Mouse (Mus musculus) testis, postnatal 14 days (tissue): ENCODE results near the gene Gm12216.

Source experiments
- DNase-seq: peaks from one replicate; pipeline ENCODE4 v3.0.0; 2021; ENCODE audit warnings: low spot score

The Gm12216 gene

DNA sequence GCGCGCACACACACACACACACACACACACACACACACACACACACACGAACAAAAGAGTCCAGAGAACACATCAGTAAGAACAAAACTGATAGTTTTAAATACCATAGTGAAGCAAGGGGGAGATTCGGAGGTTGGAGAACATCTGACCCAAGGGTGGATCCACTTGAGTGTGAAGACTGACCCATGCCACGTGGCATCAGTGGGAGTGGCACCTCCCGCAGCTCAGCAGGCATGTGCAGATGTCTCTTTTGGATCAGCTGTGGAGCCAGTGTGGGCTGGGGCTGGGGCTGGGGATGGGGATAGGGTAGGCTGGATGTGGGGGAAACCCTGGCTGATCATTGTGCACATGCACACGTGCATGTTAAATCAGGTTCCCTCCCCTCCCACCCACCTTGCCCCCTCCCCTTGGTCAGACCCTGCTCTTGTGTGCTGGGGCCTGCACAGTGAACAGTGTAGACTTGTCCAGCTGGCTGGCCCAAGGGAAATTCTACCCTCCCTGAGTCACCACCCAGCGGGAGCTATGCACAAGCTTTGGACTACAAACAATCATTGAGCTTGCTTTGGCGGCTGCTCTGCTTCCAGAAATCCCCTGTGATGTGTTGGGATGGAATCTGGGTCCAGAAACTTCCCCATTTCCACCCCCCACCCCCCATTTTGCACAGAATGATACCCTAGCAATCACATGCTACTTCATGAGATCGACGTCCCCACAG lies 37.7 kb downstream of the Gm12216 start:
- no peak for DNase-seq

DNA sequence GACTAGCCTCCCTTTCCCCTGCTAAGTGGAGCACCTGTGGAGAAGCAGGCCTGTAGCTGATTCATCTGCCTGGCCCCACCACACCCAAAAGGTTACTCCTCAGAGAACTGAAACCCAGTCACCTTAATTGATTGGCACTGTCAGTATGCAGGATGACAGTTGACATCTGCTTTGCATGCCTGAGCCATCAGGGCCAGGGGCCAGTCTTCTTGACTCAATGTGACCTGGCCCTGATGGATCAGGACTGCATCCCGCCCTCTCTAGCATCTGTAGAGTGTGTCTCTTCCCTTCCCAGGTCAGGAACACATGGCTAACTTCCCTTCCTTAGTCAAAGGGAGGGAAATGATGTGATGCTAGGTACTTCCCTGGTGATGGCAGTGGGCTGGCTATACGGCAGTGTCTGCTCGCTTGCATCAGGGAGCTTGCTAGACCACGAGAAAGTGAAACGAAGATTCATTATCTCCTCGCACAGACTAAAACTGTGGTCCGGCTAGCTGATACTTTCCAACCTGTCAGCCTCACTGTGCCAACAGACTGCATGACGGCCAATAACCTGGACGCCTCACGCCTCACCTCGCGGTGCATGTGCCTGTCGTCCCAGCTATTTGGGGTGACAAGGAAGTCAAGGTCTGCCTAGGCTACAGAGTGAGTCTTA lies 38.4 kb downstream of the Gm12216 start:
- DNase-seq = no peak

DNA sequence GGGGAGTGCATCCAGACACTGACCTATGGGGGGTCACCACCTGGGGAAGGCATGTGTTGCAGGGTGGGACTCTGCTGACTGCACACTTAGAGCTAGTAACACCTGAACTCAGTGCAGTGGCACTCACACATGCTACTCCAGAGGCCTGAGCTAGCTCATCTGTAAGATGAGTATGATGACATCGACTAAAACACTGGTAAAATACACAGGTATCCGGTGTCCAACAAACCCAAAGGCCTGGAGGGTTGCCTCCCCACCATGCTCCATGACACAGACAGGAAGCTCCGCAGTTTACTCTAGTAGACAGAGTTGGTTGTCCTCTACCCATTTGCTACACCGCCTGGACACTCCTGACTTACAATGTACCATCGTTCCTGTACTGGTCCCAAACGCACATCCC lies 39.5 kb downstream of the Gm12216 start:
- DNase-seq = no peak

DNA sequence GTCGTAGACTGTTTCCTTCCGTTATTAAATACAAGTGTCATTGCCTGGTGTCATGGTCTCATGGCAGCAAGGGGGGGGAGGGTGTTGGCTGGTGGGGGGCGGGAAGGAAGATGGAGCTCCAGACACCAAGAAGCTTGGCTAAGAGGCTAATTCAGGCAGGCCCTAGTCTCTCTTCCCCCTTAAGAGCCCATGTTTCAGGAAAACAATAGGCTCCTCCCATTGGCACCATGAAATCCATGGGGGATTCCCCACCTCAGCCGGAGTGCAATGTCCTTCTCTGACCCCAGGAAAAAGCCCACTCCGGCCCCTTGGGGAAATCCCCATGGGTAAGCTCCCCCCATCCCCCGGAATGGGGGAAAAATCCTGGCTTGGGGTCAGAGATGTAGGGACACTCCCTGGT lies 40.3 kb downstream of the Gm12216 start:
- no peak for DNase-seq

DNA sequence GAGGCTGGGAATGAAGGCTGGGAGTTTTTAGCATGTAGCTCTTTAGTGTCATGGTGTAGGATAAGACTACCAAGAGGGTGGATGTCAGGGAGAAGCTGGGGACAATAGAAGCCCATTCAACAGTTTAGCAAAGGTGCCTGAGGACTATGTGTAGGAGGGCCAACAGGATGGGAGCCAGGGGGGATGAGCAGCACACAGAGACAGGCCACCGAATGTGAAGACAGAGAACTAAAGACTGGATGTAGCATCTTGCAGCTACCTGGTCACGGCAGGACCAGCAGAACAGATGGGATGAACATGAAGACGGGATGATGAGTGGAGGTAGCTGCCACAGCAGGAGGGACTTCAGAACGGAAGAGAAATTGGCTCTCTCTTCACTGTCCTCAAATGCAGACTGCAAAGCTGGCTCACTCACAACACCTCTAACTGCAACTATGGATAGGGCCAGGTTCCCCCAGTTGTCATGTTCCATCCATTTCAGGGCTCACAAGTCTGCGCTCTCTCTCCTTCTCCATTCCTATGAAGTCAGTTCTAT lies 42.1 kb downstream of the Gm12216 start:
- DNase-seq = no peak

DNA sequence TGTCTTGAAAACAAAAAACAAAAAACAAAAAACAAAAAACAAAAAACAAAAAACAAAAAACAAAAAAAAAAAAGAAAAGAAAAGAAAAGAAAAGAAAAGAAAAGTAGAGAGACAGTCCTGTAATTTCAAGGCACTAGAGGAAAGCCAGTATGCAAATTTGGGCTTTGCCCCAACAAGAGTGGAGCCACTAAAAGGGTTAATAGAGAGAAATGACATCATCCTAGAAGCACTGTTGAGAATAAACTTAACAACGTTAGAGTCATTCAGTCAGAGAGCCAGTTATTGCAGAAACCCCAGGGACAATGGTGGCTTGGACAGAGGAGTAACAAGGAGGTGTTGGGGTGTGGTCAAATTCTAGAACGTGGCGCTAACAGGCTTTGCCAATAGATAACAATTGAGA lies 44.2 kb downstream of the Gm12216 start:
- no peak for DNase-seq

DNA sequence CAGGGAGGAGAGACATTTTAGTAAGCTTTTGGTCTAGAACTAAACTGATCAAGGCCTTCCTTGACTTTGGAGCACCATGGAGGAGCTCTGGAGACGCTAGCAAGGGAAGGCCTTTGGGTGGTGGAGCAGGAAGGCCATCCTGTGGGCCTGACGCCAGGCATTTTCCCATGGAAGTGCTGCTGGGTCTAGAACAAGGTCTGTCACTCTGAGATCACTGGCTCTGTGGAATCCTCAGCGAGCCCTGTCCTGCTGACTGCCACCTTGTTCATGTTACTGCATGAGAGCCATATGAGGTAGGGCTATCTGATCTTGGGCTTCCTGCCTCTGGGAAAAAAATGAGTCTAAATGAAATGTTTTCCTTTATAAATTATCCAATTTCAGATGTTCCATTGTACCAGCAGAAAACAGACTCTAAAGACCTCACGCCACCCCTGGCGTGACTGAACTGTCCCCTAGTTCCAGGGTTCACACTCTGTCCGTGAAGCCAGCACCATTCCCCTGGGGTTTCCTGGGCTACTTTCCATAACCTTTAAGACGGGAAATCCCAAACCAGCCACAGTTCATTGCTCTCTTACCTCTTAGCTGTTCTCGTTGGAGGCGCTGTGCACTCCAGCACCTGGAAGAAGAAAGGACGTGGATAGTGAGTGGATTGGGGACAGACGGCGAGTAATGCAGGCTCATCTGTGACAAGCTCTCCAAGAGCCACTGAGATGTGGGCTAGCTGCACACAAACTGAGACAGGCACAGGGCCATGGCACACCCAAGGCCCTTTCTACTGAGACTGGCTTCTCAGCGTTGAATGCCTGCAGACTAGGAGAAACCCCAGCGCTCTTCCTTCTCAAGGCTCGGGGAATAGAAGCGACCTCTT lies 45.8 kb downstream of the Gm12216 start:
- no peak for DNase-seq

DNA sequence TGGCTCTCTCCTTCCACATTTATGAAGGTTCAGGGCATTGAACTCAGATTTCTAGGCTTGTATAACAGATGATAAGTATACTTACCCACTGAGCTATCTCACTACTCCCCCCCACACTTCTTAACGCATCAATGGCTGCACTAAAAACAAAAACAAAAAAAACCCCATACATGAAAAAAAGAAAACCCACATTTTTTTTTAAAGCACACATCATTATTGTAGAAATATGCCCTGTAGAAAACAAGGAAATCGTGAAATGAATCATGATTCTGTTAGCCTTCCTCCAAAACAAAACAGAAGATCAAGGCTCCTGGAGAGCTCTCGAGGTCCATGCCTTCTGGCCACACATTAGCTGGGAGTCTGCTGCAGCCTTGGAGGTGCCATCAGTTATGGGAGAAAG lies 47.7 kb downstream of the Gm12216 start:
- DNase-seq = no peak

DNA sequence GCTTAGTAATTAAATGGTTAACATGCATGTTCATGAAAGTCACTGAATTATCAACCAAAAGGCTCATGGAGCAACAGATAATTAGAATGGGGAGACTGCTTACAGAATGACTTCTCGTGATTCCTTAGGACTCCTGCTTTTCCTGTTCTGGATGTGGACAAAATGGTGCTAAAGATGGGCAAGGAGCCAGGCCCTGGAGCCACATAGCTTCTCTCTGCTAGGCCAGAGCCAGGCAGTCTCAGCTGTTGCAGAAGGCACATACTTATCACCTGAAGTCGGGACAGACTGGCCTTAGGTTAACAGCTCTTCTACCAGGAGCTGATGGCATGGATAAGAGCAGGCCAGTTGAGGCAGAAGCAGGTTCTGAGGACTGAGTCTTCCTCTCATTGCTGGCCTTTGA lies 48.3 kb downstream of the Gm12216 start:
- DNase-seq = peak; percentile 33

DNA sequence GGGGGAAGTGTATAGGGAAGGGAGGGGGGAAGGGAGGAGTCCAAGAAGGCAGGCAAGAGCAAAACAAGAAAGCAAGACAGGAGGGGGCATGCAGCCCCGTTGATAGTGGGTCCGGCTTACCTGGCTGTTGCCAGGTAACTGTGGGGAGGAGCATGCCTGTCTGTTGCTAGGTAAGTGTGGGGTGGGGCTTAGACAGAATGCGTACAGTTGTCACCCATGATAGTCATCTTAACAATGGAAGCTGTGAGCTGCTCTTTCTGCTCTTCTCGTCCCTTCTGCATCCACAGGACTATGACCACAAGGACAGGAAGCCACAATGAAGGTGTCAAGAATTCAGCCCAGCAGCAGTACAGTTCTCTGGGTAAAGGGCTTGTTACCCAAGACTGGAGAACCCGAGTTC lies 48.9 kb downstream of the Gm12216 start:
- DNase-seq = no peak

DNA sequence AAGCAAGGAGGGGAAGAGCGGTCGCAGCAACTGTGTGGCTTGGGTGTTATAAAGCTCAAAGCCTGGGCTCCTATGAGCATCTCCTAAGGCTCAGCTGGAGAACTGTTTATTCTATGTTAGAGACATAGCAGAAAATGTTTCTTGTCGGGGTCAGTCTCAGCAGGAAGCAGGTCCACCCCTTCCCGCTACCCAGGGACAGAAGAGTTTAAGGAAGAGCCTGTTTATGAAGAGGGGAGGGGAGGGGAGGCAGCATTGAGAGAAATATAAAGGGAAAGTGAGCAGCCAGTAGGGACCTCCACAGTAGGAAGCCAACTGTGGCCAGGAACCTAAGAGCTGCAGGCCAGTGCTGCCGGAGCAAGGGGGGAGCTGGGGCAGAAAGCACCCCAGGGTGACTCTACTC lies 49.7 kb downstream of the Gm12216 start:
- no peak for DNase-seq

DNA sequence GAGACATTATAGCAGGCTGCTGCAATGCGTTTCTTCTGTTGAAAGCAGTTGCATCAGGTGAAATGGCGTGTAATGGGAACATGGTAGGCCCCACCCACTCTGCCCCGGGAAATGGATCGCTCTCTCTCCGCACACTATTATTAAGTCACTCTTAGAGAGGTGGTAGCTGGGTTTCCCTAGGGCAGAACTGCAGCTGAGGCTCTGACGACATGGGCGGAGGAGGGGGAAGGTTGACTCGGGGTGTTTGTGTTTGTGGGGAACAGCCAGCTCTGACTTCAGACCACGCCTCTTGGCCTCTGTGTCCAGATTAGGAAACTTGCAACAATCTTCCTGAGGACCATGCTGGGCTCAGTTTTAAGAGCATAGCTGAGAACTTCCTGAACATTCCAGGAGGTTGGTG lies 53.3 kb downstream of the Gm12216 start:
- no peak for DNase-seq

DNA sequence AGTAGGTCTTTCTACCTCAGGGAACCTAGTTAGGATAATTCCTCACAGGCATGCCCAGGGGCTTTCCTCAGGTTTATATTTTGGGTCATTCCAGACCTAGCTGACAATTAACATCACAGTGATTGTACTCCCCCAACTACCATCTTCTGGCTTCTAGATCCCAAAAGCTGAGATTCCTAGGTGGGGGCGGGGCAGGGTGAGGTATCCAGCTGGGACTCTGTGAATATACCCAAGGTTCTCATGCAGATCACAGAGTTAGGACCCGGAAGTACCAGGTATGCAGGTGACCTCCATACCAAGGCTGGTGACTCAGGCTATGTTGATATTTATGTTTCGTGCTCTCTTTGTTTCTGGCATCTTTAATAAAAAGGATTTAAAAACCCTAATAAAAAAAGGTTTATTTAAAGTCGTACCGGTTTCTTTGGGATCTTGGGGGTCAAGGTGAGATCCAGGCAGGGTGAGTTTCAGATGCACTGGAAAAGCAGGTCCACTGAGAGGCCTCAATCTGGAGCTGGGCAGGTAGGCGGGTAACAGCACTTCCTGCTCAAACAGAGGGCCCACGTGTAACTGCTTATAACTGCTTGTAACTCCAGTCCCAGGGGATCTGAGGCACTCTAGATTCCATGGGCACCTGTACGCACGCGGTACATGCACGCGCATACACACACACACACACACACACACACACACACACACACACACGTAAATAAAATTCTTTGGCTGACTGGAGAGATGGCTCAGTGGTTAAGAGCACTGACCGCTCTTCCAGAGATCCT lies 54.3 kb downstream of the Gm12216 start:
- DNase-seq = no peak

DNA sequence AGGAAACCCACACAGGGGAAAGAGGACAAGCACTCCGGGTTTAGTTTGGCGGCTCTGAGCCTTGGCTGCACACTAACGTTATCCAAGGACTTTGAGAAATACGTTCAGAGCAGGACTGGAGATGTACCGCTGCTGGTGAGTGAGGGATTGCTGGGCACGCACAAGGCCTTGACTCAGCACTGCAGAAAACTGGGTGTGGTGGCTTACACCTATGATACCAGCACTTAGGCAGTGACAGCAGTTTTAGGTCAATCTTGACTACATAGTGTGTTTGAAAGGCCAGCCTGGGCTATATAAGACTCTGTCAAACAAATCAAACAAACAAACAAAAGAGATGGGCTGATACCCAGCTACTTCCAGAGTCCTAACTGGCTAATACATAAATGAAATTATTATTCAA lies 55.6 kb downstream of the Gm12216 start:
- DNase-seq = no peak

DNA sequence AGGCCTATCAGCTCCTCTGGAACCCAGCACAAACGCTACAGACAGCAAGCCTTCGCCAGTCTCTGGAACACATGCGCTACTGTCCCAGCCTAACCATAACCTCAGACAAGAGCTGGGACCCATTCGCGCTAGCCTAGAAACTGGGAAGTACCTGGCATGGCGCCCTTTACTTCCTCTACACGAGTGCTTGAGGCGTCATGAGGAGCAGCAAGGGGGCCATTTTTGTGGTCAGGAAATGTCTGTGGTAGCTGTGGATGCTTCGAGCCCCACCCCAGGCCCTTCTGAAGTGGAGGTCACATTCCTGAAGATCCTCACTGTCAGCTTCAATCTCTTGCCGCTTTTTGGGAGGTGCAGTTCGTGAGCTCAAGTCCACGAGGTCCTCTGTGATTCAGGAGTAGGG lies 56.0 kb downstream of the Gm12216 start:
- DNase-seq = no peak

DNA sequence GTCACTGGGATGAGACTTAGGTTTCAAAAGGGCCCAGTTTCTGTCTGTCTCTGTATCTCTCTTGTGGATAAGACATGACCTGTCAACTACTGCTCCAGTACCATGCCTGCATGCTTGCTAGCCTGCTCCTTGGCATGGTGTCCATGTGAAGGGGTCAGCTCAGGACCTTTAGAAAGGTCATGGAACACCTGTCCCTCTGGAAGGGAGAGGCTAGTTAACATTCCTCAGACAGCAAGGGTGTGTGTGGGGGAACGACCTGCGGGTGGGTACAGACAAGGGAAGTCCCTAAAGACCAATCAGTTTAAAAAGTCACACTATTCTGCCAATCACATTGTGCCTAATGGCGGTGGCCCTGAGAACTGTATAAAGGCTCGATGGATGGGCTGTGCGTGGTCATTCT lies 58.1 kb downstream of the Gm12216 start:
- DNase-seq = no peak

DNA sequence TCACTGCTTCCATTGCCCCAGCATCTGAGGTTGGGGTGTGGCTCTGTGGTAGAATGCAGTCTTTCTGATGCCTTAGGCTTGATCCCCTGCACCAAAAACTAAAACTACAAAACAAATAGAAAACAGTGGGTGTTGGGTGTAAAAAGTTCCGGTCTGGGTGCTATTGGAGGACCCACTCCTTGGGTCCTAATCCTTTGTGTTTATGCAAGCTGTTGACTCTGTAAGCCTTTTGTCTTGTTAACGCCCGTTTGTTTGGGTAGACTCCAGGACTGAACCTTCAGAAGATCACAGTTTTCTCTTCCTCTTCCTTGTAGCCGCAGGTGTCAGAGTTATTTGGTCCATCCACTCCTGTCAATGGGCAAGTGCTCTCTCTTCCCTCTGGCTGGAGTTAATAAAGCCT lies 59.0 kb downstream of the Gm12216 start:
- DNase-seq = no peak

DNA sequence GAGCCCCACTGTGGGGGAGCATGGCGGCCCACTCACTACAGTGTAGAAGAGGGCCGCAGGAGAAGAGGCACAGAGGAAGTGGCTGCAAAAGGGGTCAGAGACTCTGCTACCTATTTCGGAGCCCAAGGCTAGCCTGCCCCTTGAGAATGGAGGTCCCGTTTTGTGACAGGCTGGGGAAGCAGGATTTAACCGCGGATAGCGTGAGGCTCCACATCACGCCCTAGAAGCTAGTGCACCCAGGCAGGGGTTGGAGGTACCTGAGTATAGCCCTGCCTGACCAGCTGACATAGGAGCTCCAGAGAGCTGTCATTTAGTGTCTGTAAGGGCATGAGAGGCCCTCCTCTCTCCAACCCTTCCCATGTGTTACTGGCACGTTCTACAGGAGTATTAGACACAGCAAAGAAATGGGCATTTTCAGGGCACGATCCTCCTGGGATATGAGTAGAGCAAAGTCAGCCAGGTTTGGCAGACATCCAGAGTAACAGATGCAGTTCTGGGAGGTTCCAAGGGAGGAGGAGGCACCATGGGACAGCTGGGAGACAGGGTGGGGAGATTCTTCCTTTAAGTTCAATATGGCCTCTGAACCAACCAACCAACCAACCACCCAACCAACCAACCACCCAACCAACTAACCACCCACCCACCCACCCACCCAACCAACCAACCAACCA lies 60.9 kb downstream of the Gm12216 start:
- DNase-seq = no peak

DNA sequence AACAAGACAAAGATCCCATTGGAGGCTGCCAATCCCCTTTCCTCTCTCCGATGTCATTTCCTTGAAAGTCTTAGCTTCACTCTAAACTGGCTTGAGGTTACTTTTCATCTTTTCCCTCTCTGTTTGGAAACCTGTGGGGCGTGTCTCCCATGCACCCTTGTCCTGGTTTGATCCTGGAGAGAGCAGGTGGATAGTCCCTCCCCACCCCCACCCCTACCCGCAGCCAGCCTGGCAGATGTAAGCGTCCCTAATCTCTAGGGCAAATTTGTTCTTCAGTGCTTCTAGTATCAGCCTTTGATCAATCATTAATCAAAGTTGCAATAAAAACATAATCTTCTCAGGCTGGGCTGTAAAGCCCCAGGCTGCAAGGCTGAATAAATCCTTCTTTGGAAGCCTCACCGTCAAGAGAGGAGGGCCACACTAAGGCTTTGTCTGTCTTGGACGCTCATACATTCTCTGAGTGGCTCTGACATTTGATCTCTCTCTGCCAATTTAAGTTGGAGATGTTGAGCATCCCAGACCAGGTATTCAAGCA lies 61.6 kb downstream of the Gm12216 start:
- DNase-seq = no peak

DNA sequence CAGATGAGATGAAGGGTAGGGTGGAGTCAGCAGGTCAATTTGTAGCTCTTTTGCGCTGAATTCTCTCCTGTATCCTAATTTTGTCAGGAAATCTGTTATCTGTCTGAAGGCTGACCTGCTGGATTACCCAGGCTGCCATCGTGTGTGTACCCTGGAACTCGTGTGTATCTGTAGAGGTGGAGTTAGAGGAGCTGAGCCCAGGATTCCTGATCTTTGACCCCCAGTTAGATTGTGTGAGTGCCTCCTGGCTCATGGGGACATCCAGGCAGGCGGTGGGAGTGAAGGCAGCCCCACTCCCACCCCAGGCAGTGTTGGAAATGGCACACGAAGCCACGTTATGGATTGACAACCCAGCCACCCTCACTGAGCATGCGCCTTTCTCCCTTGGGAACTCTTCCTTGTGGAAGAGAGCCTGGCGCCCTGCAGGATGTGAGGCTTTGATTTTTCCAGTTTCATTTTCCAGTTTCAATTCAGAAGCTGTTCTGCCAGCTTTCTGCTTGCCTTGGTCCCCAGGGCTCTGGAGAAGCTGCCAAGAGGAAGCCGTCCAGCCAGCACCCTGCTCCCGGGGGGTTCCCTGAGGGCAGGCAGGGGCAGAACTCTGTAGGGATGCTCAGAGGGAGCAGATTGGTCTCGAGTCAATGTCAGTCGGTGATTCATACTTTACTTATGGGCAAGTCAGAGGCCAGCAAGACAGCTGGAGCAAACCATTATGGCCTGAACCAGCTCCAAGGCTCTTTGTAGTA lies 62.5 kb downstream of the Gm12216 start:
- peak; percentile 30 for DNase-seq

DNA sequence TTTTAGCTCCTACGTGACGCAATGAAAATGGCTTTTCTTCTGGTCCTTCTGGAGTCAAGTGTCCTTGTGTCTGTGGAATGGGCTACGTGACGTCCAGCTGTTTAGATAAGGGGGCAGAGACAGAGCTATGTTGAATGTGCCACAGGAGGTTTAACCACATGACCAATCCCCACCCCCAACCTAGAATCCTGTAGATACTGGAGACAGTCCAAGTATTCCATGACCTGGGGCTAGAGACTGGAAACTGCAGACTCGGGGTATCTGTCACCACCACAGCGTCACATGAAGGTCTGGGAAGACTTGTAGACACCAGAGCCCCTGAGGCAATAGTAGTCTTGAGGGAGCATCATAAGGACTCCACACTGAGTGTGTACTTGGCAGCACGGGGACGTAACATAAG lies 63.2 kb downstream of the Gm12216 start:
- no peak for DNase-seq
